Mouse (Mus musculus) lung, embryonic 14.5 days (tissue): ENCODE data around the gene Selenom. TPM values are rescaled to one million over a fixed set of nuclear protein-coding genes. Genes with fewer than 3 reads are reported as not detected.

Source experiments
- ATAC-seq: fragments of 200-750 bp; cut with Nextera tagmentation; 2 replicates; pipeline ENCODE4 v1.8.0; 2017; ENCODE audit warnings: mild to moderate bottlenecking, moderate TSS enrichment, moderate library complexity; ENCODE audit not compliant: insufficient read depth
- DNase-seq: peaks from one replicate; pipeline ENCODE4 v3.0.0-alpha.2; 2015
- H3K27ac ChIP-seq: fragments of 300-500 bp; sonication (generic); 2 replicates; pipeline ENCODE4 v1.5.1; 2014; ENCODE audit warnings: low read depth, mild to moderate bottlenecking, moderate library complexity
- H3K27me3 ChIP-seq: fragments of 300-500 bp; sonication (generic); 2 replicates; pipeline ENCODE4 v1.6.1; 2014; ENCODE audit warnings: low read length, control low read depth; ENCODE audit not compliant: insufficient read depth
- H3K36me3 ChIP-seq: fragments of 300-500 bp; sonication (generic); 2 replicates; pipeline ENCODE4 v1.6.1; 2014; ENCODE audit warnings: control low read depth; ENCODE audit not compliant: insufficient read depth
- H3K4me1 ChIP-seq: fragments of 300-500 bp; sonication (generic); 2 replicates; pipeline ENCODE4 v1.6.1; 2014; ENCODE audit warnings: antibody characterized with exemption, control low read depth; ENCODE audit not compliant: insufficient read depth
- H3K4me2 ChIP-seq: fragments of 300-500 bp; sonication (generic); 2 replicates; pipeline ENCODE4 v1.6.1; 2014; ENCODE audit warnings: mild to moderate bottlenecking
- H3K4me3 ChIP-seq: fragments of 300-500 bp; sonication (generic); 2 replicates; pipeline ENCODE4 v1.5.1; 2014; ENCODE audit warnings: low read depth, low read length
- H3K9ac ChIP-seq: fragments of 300-500 bp; sonication (generic); 2 replicates; pipeline ENCODE4 v1.6.1; 2014
- H3K9me3 ChIP-seq: fragments of 300-500 bp; sonication (generic); 2 replicates; pipeline ENCODE4 v1.6.1; 2016; ENCODE audit warnings: low read depth, low read length, control low read depth
- CTCF ChIP-seq: IDR thresholded peaks from 2 replicates; pipeline ENCODE4 v1.5.1; 2016; ENCODE audit warnings: antibody characterized with exemption, low read depth
- WGBS: fragments of 180-500 bp; shearing (Covaris S2); extraction: QIAGEN DNeasy Blood & Tissue Kit; methylation state at CpG from one replicate; pipeline ENCODE4 v1.1.7; 2014; 5-methylcytosine and 5-hydroxymethylcytosine counted together
- polyA plus RNA-seq: library from polyadenylated mRNA; unstranded; fragments of >200 nt; fragmentation: Nextera tagmentation; extraction: Ambion mirVana; gene quantifications from 2 replicates; pipeline ENCODE4 v1.2.1, GENCODE M21; 2014

Selenom gene
- polyA plus RNA-seq, 1 experiment from 2014 or later: 100 TPM

DNA sequence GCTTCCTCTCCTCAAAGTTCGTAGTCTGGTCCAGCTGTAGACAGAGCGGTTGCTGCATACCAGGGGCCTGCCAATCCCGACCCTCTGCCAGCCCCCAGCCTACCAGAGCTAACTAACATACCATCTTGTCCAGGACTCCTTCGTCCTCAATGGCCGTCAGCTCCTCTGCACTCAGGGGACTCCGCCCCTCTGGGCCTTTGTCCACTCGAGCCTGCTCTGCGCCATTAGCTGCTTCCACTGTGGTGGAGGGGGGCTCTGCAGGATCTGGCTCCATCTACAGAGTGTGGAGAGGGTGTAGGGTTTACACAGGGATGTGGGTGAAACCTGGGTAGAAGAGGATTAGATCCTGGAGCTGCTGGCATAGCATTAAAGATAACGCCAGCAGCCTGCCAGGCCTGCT, 11.7 kb downstream of the Selenom start:
- Histone ChIP-seq H3K9ac (no peak overlapping the region), H3K27ac (no peak overlapping the region), H3K9me3 (no peaks in the 10 kb centered on the region), H3K27me3 (no peaks in the 10 kb centered on the region), H3K4me1 (no peaks in the 10 kb centered on the region), H3K4me3 (no peak overlapping the region), H3K36me3 (peaks cover 98% of the 10 kb centered on the region), H3K4me2 (no peak overlapping the region)
- ATAC-seq: no peak
- no peak for DNase-seq
- WGBS: 74% methylated on average over 9 of the region's 9 CpGs
- TF ChIP-seq CTCF: no peak

DNA sequence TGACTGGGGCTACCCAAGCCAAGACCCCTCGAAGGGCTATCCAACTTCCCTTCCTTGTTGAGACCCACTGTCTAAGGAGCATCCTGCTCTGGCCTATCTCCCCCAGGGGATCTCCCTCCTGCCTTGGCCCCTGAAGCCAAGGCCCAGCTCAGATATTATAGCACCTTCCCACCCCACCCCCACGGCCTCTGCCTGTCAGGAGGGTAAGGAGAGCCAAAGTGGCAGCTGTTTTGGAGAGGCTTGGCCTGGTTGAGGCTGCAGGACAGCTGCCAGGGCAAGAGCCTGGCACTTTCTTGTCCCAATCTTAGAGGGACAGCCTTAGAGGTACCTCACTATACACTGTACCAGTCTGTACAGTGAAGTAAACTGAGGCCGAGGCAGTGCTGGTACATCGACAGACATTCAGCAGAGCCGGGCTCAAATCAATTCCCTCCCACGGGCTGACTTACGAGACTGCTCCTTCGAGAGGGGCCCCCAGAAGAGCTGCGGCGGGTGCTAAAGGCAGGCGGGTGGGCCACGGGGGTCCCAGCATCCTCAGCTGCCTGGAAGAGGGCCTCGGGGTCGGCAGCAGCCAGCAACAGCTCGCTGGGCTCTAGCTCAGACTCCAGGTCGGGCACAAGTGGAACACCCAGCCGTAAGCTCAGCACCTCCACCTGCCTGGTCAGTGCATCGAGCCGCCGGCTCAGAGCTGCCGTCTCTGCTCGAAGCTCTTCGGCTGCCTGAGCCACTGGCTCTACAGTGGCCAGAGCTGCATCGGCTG, 12.7 kb downstream of the Selenom start:
- no peaks in the 10 kb centered on the region for H3K27me3 ChIP-seq
- H3K27ac ChIP-seq: no peak overlapping the region
- no peak overlapping the region for H3K4me3 ChIP-seq
- H3K4me1 ChIP-seq: no peaks in the 10 kb centered on the region
- no peak for ATAC-seq
- DNase-seq: no peak
- no peak for TF ChIP-seq CTCF
- peaks cover 98% of the 10 kb centered on the region for H3K36me3 ChIP-seq
- H3K9ac ChIP-seq: no peak overlapping the region
- no peaks in the 10 kb centered on the region for H3K9me3 ChIP-seq
- H3K4me2 ChIP-seq: no peak overlapping the region
- WGBS: 88% methylated on average over 24 of the region's 24 CpGs

GRCm38 (mm10) chr11:3527766-3528165, 13.3 kb downstream of the Selenom start:
- Histone ChIP-seq H3K4me1 (no peaks in the 10 kb centered on the region), H3K27me3 (no peaks in the 10 kb centered on the region), H3K27ac (no peak overlapping the region), H3K36me3 (peaks cover 98% of the 10 kb centered on the region), H3K4me2 (no peak overlapping the region), H3K9me3 (no peaks in the 10 kb centered on the region), H3K9ac (no peak overlapping the region), H3K4me3 (no peak overlapping the region)
- no peak for ATAC-seq
- DNase-seq: no peak
- 81% methylated on average over 8 of the region's 8 CpGs for WGBS
- no peak for TF ChIP-seq CTCF

DNA sequence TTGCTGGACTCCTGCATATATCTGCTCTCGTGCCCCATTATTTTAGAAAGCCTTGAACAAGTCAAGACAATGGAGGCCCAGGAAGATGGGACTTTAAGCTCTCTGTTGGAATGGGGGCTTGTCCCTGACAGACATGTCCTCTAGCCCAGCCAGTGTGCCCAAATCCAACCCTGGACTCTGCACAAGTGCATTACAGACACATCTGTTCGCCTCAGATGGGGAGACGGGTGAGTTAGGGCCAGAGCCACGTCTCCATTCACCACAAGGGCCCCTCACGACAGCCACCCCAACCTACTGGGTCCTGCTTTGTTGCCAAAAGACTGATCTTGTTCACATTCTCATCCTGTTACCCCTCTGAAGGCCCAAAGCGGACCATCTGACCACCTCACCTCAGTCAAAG, 13.7 kb downstream of the Selenom start:
- no peaks in the 10 kb centered on the region for H3K4me1 ChIP-seq
- no peak overlapping the region for H3K4me2 ChIP-seq
- no peak for DNase-seq
- no peak overlapping the region for H3K4me3 ChIP-seq
- no peaks in the 10 kb centered on the region for H3K27me3 ChIP-seq
- H3K27ac ChIP-seq: no peak overlapping the region
- 86% methylated on average over 6 of the region's 6 CpGs for WGBS
- no peak for TF ChIP-seq CTCF
- ATAC-seq: no peak
- peaks cover 98% of the 10 kb centered on the region for H3K36me3 ChIP-seq
- H3K9me3 ChIP-seq: no peaks in the 10 kb centered on the region
- H3K9ac ChIP-seq: no peak overlapping the region

- no peaks in the 10 kb centered on the region for H3K27me3 ChIP-seq
- H3K9ac ChIP-seq: no peak overlapping the region
- H3K4me1 ChIP-seq: no peaks in the 10 kb centered on the region
- peaks cover 98% of the 10 kb centered on the region for H3K36me3 ChIP-seq
- H3K9me3 ChIP-seq: no peaks in the 10 kb centered on the region
- H3K4me3 ChIP-seq: no peak overlapping the region
- DNase-seq: no peak
- no peak for ATAC-seq
- no peak overlapping the region for H3K27ac ChIP-seq
- H3K4me2 ChIP-seq: no peak overlapping the region
- WGBS: 76% methylated on average over 20 of the region's 20 CpGs
- TF ChIP-seq CTCF: no peak
Observed at GRCm38 (mm10) chr11:3529476-3530252, 15.2 kb downstream of the Selenom start.

- H3K27ac ChIP-seq: no peak overlapping the region
- H3K9me3 ChIP-seq: no peaks in the 10 kb centered on the region
- whole genome bisulfite sequencing: 94% methylated on average over 3 of the region's 3 CpGs
- DNase-seq: no peak
- no peak overlapping the region for H3K4me3 ChIP-seq
- peaks cover 87% of the 10 kb centered on the region for H3K36me3 ChIP-seq
- H3K9ac ChIP-seq: no peak overlapping the region
- no peaks in the 10 kb centered on the region for H3K27me3 ChIP-seq
- H3K4me1 ChIP-seq: no peaks in the 10 kb centered on the region
- ATAC-seq: no peak
- no peak for TF ChIP-seq CTCF
- H3K4me2 ChIP-seq: no peak overlapping the region
Observed at GRCm38 (mm10) chr11:3530731-3531130, 16.2 kb downstream of the Selenom start.

GRCm38 (mm10) chr11:3531634-3532033, 17.1 kb downstream of the Selenom start:
- Histone ChIP-seq H3K27ac (no peak overlapping the region), H3K36me3 (peaks cover 85% of the 10 kb centered on the region), H3K9me3 (no peaks in the 10 kb centered on the region), H3K4me2 (no peak overlapping the region), H3K27me3 (no peaks in the 10 kb centered on the region), H3K9ac (no peak overlapping the region), H3K4me3 (no peak overlapping the region), H3K4me1 (peaks cover 8% of the 10 kb centered on the region; the same call in 1 of the 2 replicates)
- WGBS: 82% methylated on average over 6 of the region's 6 CpGs
- ATAC-seq (no peak), DNase-seq (no peak)
- peak; percentile 36 for TF ChIP-seq CTCF
